Mouse (Mus musculus) CH12.LX (cell line): ENCODE results near the gene Zbtb7a. TPM values are rescaled to one million over a fixed set of nuclear protein-coding genes. Genes with fewer than 3 reads are reported as not detected.

Experiments
- DNase-seq: peaks from one replicate; pipeline ENCODE4 v3.0.0-alpha.2; 2013; ENCODE audit errors: extremely low read depth
- H3K27ac ChIP-seq: 2 replicates; pipeline ENCODE4 v1.5.1; 2012; ENCODE audit warnings: low read depth, mild to moderate bottlenecking, control low read depth, moderate library complexity; ENCODE audit not compliant: insufficient read depth
- H3K27me3 ChIP-seq: replicated peaks from 2 replicates; pipeline ENCODE3; 2012; ENCODE audit warnings: inconsistent platforms
- H3K36me3 ChIP-seq, 2 experiments: replicated peaks in 1 of 2; 2 replicates each; pipeline versions ENCODE3 to v1.6.1; 2012; ENCODE audit warnings: inconsistent platforms in 1 of 2, low read length in 1 of 2, mild to moderate bottlenecking in 1 of 2, mixed read lengths in 1 of 2, moderate library complexity in 1 of 2; ENCODE audit not compliant: control insufficient read depth in 1 of 2, insufficient read depth in 1 of 2
- H3K4me1 ChIP-seq, 2 experiments: 2 replicates each; pipeline ENCODE4 v1.6.1; 2012; ENCODE audit warnings: inconsistent platforms in 1 of 2, moderate library complexity in 1 of 2; ENCODE audit not compliant: insufficient read depth in 2 of 2, control insufficient read depth in 1 of 2
- H3K4me2 ChIP-seq: 2 replicates; pipeline ENCODE4 v1.6.1; 2012; ENCODE audit warnings: low read depth, mild to moderate bottlenecking, control low read depth; ENCODE audit not compliant: poor library complexity, insufficient read depth, severe bottlenecking
- H3K4me3 ChIP-seq, 3 experiments: fragments of 150-350 bp in 1 of 3; sonication (generic) in 1 of 3; replicated peaks in 1 of 3; 2 replicates each; pipeline versions ENCODE3 to v1.5.1; 2011 to 2012; ENCODE audit warnings: low read depth in 2 of 3, low read length in 2 of 3, mild to moderate bottlenecking in 2 of 3, moderate library complexity in 2 of 3, control low read depth in 1 of 3, improper control_type of control experiment in 1 of 3, inconsistent platforms in 1 of 3, mixed read lengths in 1 of 3; ENCODE audit not compliant: poor library complexity in 1 of 3
- H3K79me2 ChIP-seq: replicated peaks from 2 replicates; pipeline ENCODE4 v1.6.1; 2012; ENCODE audit warnings: mild to moderate bottlenecking, moderate library complexity; ENCODE audit not compliant: control insufficient read depth, poor library complexity, insufficient read depth, severe bottlenecking; ENCODE audit errors: extremely low read depth
- H3K9ac ChIP-seq: 2 replicates; pipeline ENCODE4 v1.6.1; 2012; ENCODE audit warnings: low read depth, mild to moderate bottlenecking, control low read depth, moderate library complexity; ENCODE audit not compliant: insufficient read depth
- H3K9me3 ChIP-seq: replicated peaks from 2 replicates; pipeline ENCODE3; 2012; ENCODE audit warnings: low read length, inconsistent platforms, mixed read lengths
- BHLHE40 ChIP-seq: IDR thresholded peaks from 2 replicates; pipeline ENCODE4 v1.6.1; 2011; ENCODE audit warnings: mild to moderate bottlenecking, low read depth, low read length, improper control_type of control experiment
- CHD1 ChIP-seq: IDR thresholded peaks from 2 replicates; pipeline ENCODE4 v1.6.1; 2012; ENCODE audit warnings: low read depth, low read length, improper control_type of control experiment, inconsistent platforms
- CHD2 ChIP-seq: IDR thresholded peaks from 2 replicates; pipeline ENCODE4 v1.6.1; 2011; ENCODE audit warnings: low read length, improper control_type of control experiment
- CTCF ChIP-seq, 2 experiments: IDR thresholded peaks in 1 of 2; conservative IDR thresholded peaks in 1 of 2; 2 replicates each; pipeline ENCODE4 v1.5.1; 2011 to 2012; ENCODE audit warnings: low read depth in 2 of 2, low read length in 2 of 2, improper control_type of control experiment in 1 of 2, inconsistent platforms in 1 of 2, mild to moderate bottlenecking in 1 of 2, moderate library complexity in 1 of 2
- E2F4 ChIP-seq: IDR thresholded peaks from 2 replicates; pipeline ENCODE4 v1.6.1; 2011; ENCODE audit warnings: low read depth, low read length, improper control_type of control experiment; ENCODE audit not compliant: insufficient replicate concordance
- ELF1 ChIP-seq: IDR thresholded peaks from 2 replicates; pipeline ENCODE4 v1.6.1; 2014; ENCODE audit warnings: low read depth, mild to moderate bottlenecking, inconsistent platforms, low read length, improper control_type of control experiment
- EP300 ChIP-seq: IDR thresholded peaks from 2 replicates; pipeline ENCODE4 v1.6.1; 2011; ENCODE audit warnings: low read length, improper control_type of control experiment
- ETS1 ChIP-seq: conservative IDR thresholded peaks from 2 replicates; pipeline ENCODE4 v1.6.1; 2012; ENCODE audit warnings: low read depth, mild to moderate bottlenecking, inconsistent platforms, low read length, improper control_type of control experiment, moderate library complexity
- GABPA ChIP-seq: IDR thresholded peaks from 2 replicates; pipeline ENCODE4 v1.6.1; 2012; ENCODE audit warnings: low read depth, low read length, improper control_type of control experiment, inconsistent platforms; ENCODE audit not compliant: insufficient replicate concordance
- HCFC1 ChIP-seq: IDR thresholded peaks from 2 replicates; pipeline ENCODE4 v1.6.1; 2012; ENCODE audit warnings: low read depth, mild to moderate bottlenecking, inconsistent platforms, low read length, improper control_type of control experiment
- IRF4 ChIP-seq: IDR thresholded peaks from 2 replicates; pipeline ENCODE4 v1.6.1; 2014; ENCODE audit warnings: low read depth, mild to moderate bottlenecking, inconsistent platforms, low read length, improper control_type of control experiment
- JUN ChIP-seq: IDR thresholded peaks from 2 replicates; pipeline ENCODE4 v1.6.1; 2011; ENCODE audit warnings: low read depth, mild to moderate bottlenecking, low read length, improper control_type of control experiment, moderate library complexity; ENCODE audit not compliant: insufficient read depth
- JUND ChIP-seq: conservative IDR thresholded peaks from 2 replicates; pipeline ENCODE4 v1.6.1; 2011; ENCODE audit warnings: low read depth, low read length, improper control_type of control experiment
- KAT2A ChIP-seq: IDR thresholded peaks from 2 replicates; pipeline ENCODE4 v1.6.1; 2012; ENCODE audit warnings: low read length, improper control_type of control experiment, inconsistent platforms; ENCODE audit not compliant: insufficient replicate concordance
- MAFK ChIP-seq: IDR thresholded peaks from 2 replicates; pipeline ENCODE4 v1.6.1; 2011; ENCODE audit warnings: low read length, improper control_type of control experiment; ENCODE audit not compliant: insufficient replicate concordance
- MAX ChIP-seq: IDR thresholded peaks from 2 replicates; pipeline ENCODE4 v1.6.1; 2011; ENCODE audit warnings: low read length, improper control_type of control experiment
- MAZ ChIP-seq: IDR thresholded peaks from 2 replicates; pipeline ENCODE4 v1.6.1; 2012; ENCODE audit warnings: low read depth, mild to moderate bottlenecking, inconsistent platforms, low read length, improper control_type of control experiment, moderate library complexity
- MEF2A ChIP-seq: IDR thresholded peaks from 2 replicates; pipeline ENCODE4 v1.6.1; 2014; ENCODE audit warnings: low read depth, mild to moderate bottlenecking, inconsistent platforms, low read length, improper control_type of control experiment, borderline replicate concordance
- MXI1 ChIP-seq: IDR thresholded peaks from 2 replicates; pipeline ENCODE4 v1.6.1; 2011; ENCODE audit warnings: mild to moderate bottlenecking, low read depth, low read length, improper control_type of control experiment
- MYC ChIP-seq: IDR thresholded peaks from 2 replicates; pipeline ENCODE4 v1.6.1; 2011; ENCODE audit warnings: low read depth, mild to moderate bottlenecking, improper control_type of control experiment, low read length
- NELFE ChIP-seq: IDR thresholded peaks from 2 replicates; pipeline ENCODE4 v1.6.1; 2011; ENCODE audit warnings: low read depth, low read length, improper control_type of control experiment
- NRF1 ChIP-seq: IDR thresholded peaks from 2 replicates; pipeline ENCODE4 v1.6.1; 2014; ENCODE audit warnings: low read depth, mild to moderate bottlenecking, inconsistent platforms, low read length, improper control_type of control experiment, moderate library complexity
- PAX5 ChIP-seq: IDR thresholded peaks from 2 replicates; pipeline ENCODE4 v1.6.1; 2012; ENCODE audit warnings: low read length, inconsistent platforms, mixed read lengths
- POLR2A ChIP-seq: IDR thresholded peaks from 2 replicates; pipeline ENCODE4 v1.6.1; 2011; ENCODE audit warnings: low read depth, mild to moderate bottlenecking, improper control_type of control experiment, low read length
- POLR2AphosphoS2 ChIP-seq: IDR thresholded peaks from 2 replicates; pipeline ENCODE4 v1.6.1; 2011; ENCODE audit warnings: low read depth, low read length, improper control_type of control experiment
- RAD21 ChIP-seq: IDR thresholded peaks from 2 replicates; pipeline ENCODE4 v1.6.1; 2011; ENCODE audit warnings: low read depth, mild to moderate bottlenecking, low read length, improper control_type of control experiment, moderate library complexity
- RCOR1 ChIP-seq: conservative IDR thresholded peaks from 2 replicates; pipeline ENCODE4 v1.6.1; 2012; ENCODE audit warnings: low read depth, mild to moderate bottlenecking, inconsistent platforms, low read length, improper control_type of control experiment
- SIN3A ChIP-seq: IDR thresholded peaks from 2 replicates; pipeline ENCODE4 v1.6.1; 2012; ENCODE audit warnings: low read length, improper control_type of control experiment, inconsistent platforms
- SMC3 ChIP-seq: IDR thresholded peaks from 2 replicates; pipeline ENCODE4 v1.6.1; 2011; ENCODE audit warnings: low read depth, low read length, improper control_type of control experiment
- TBP ChIP-seq: conservative IDR thresholded peaks from 2 replicates; pipeline ENCODE4 v1.6.1; 2011; ENCODE audit warnings: low read depth, low read length, improper control_type of control experiment
- TCF12 ChIP-seq: IDR thresholded peaks from 2 replicates; pipeline ENCODE4 v1.6.1; 2014; ENCODE audit warnings: low read depth, mild to moderate bottlenecking, inconsistent platforms, low read length, improper control_type of control experiment
- UBTF ChIP-seq: IDR thresholded peaks from 2 replicates; pipeline ENCODE4 v1.6.1; 2012; ENCODE audit warnings: low read depth, mild to moderate bottlenecking, inconsistent platforms, low read length, improper control_type of control experiment, moderate library complexity
- USF1 ChIP-seq: IDR thresholded peaks from 2 replicates; pipeline ENCODE4 v1.6.1; 2014; ENCODE audit warnings: low read depth, mild to moderate bottlenecking, inconsistent platforms, low read length, improper control_type of control experiment
- USF2 ChIP-seq: conservative IDR thresholded peaks from 2 replicates; pipeline ENCODE4 v1.6.1; 2011; ENCODE audit warnings: low read depth, low read length, improper control_type of control experiment
- ZC3H11A ChIP-seq: IDR thresholded peaks from 2 replicates; pipeline ENCODE4 v1.6.1; 2012; ENCODE audit warnings: low read depth, mild to moderate bottlenecking, inconsistent platforms, low read length, improper control_type of control experiment
- ZKSCAN1 ChIP-seq: IDR thresholded peaks from 2 replicates; pipeline ENCODE4 v1.6.1; 2012; ENCODE audit warnings: low read depth, inconsistent platforms, low read length, improper control_type of control experiment, borderline replicate concordance
- ZMIZ1 ChIP-seq: IDR thresholded peaks from 2 replicates; pipeline ENCODE4 v1.6.1; 2012; ENCODE audit warnings: low read depth, mild to moderate bottlenecking, inconsistent platforms, low read length, improper control_type of control experiment
- ZNF384 ChIP-seq: IDR thresholded peaks from 2 replicates; pipeline ENCODE4 v1.6.1; 2012; ENCODE audit warnings: low read depth, low read length, improper control_type of control experiment, inconsistent platforms
- dilution Hi-C: fragments of 300-500 bp; cut with MboI; formaldehyde crosslinking; loops from 2 replicates; pipeline ENCODE4 v1.14.3; 2020; ENCODE audit warnings: low sequenced_read_pairs; ENCODE audit not compliant: extremely low pct_unique_long_range_greater_than_20kb, extremely low pct_ligation_motif_present
- in situ Hi-C: fragments of 300-500 bp; cut with MboI; formaldehyde crosslinking; loops from 3 replicates; pipeline ENCODE4 v1.14.3; 2019; ENCODE audit warnings: low sequenced_read_pairs, low pct_ligation_motif_present, low pct_unique_long_range_greater_than_20kb, mixed read lengths
- polyA plus RNA-seq: library from polyadenylated mRNA; unstranded; fragments of >175 nt; gene quantifications from 2 replicates; pipeline ENCODE4 v1.2.1, GENCODE M21; 2012; ENCODE audit warnings: low read depth; ENCODE audit not compliant: insufficient read length
- total RNA-seq, 2 experiments: library from RNA; depleted of rRNA; stranded (reverse); fragments of 300-350 nt in 1 of 2; fragments of >200 nt in 1 of 2; gene quantifications; 2 replicates each; pipeline ENCODE4 v1.2.3; 2012 to 2014

Gene Zbtb7a
- total and polyA plus RNA-seq, 3 experiments, result 3.0 to 21.3 (median 18.2) TPM

DNA sequence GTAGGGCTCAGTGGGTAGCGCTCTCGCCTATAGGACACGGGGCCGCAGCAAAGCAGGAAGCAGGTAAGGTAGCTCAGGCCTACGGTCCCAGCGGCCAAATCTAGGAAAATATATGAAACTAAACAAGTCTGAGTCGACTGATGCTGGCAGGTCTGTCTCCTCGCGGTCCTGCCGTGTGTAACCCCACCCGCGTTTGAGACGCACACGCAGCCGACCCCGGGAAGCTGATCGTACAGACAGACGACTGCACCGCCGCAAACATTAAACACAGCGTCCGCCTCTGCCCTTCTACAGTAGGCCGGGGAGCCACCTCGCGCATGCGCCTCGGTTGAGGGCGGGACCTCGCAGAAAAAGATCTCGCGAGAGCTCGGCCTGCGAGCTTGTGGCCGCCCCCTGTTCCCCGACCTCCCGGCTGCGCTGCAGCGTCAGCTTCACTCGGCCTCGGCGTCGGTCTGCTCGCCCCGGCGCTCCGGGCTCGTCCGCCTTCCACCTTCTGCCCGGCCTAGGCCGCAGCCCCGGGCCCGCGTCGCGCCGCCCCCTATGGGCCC, 29.4 kb upstream of the Zbtb7a start, which contains the start of gene Map2k2:
Gene Map2k2 (plus strand): TSS at position 351 of the 548 bp plus-strand sequence.
- dilution Hi-C loops, result no loop called here
- H3K27me3 ChIP-seq, result no peaks in the 10 kb centered on the region
- in situ Hi-C loops, result no loop called here
- DNase-seq, result peak; percentile 96
- peak within 1 kb of the TSS; percentile 90 for H3K9ac ChIP-seq
- H3K4me1 ChIP-seq, result peaks cover 8 to 27% of the 10 kb centered on the region in 2 experiments
- peak within 1 kb of the TSS; percentile 64 to 82 (median 79) for H3K4me3 ChIP-seq
- H3K9me3 ChIP-seq, result no peaks in the 10 kb centered on the region
- H3K79me2 ChIP-seq, result peaks cover 19% of the 10 kb centered on the region
- H3K36me3 ChIP-seq, result peaks cover 26 to 37% of the 10 kb centered on the region in 2 experiments
- no peak for TF ChIP-seq MAFK
- no peak for TF ChIP-seq JUN
- TF ChIP-seq CHD1, result 0 out of 2 replicates have a peak, but pooled peaks have one; percentile 26
- TF ChIP-seq CTCF (conservative IDR thresholded peaks at IDR 0.05 in 1 of 2, IDR thresholded peaks at IDR 0.05 in 1 of 2; ENCODE audit: low read depth in 2 of 2, low read length in 2 of 2), result no peak
- TF ChIP-seq NRF1, result peak; percentile 97
- TF ChIP-seq IRF4, result no peak
- TF ChIP-seq MXI1, result no peak; the same call in 1 of the 2 replicates
- TF ChIP-seq POLR2A, result peak; percentile 99
- no peak for TF ChIP-seq E2F4
- TF ChIP-seq NELFE, result peak; percentile 85
- no peak for TF ChIP-seq PAX5
- TF ChIP-seq HCFC1, result peak; percentile 80
- TF ChIP-seq SIN3A, result peak; percentile 76
- no peak for TF ChIP-seq RCOR1
- no peak for TF ChIP-seq ZNF384
- no peak for TF ChIP-seq USF2
- peak; percentile 90 for TF ChIP-seq TCF12
- no peak for TF ChIP-seq GABPA
- TF ChIP-seq MAZ, result peak; percentile 34; the same call in 1 of the 2 replicates
- no peak for TF ChIP-seq RAD21
- TF ChIP-seq BHLHE40, result no peak
- TF ChIP-seq ETS1, result no peak; the same call in 1 of the 2 replicates
- TF ChIP-seq TBP, result peak; percentile 84
- no peak for TF ChIP-seq JUND
- TF ChIP-seq SMC3, result no peak
- peak; percentile 60; the same call in 1 of the 2 replicates for TF ChIP-seq KAT2A
- peak; percentile 36; the same call in 1 of the 2 replicates for TF ChIP-seq MEF2A
- TF ChIP-seq ZKSCAN1, result no peak
- TF ChIP-seq MYC, result peak; percentile 50; the same call in 1 of the 2 replicates
- no peak for TF ChIP-seq ZC3H11A
- TF ChIP-seq POLR2AphosphoS2, result peak; percentile 98
- TF ChIP-seq ZMIZ1, result peak; percentile 97
- TF ChIP-seq USF1, result peak; percentile 1; the same call in 1 of the 2 replicates
- peak; percentile 78 for TF ChIP-seq ELF1
- no peak; the same call in 1 of the 2 replicates for TF ChIP-seq UBTF
- peak; percentile 32 for TF ChIP-seq MAX
- no peak for TF ChIP-seq EP300
- TF ChIP-seq CHD2, result peak; percentile 98
- peak within 1 kb of the TSS; percentile 71 for H3K4me2 ChIP-seq
- H3K27ac ChIP-seq, result peak within 1 kb of the TSS; percentile 85
